Mouse (Mus musculus): ENCODE data around the gene Gpr141.

DNA sequence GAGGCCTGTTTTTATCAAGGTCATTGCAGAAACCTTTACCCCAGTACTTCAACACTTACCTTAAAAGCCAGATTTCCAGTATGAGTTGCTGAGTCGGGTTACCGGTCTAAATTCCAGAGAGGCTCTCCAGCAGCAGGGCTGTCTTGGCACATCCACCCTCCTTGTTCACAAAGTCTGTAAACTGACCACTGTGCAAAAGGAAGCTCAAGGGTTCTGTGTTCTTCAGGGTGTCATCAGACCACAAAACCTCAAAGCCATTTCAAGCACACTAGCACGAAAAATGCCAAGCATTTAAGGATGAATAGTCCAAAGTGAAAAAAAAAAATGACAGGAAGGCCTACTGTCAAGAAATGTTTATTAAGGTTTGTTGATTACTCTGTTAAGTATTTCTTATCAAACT is at the start of gene Gpr141:
- TF ChIP-seq CTCF (IDR thresholded peaks at IDR 0.05; ENCODE audit: borderline replicate concordance, control insufficient read depth, extremely low read depth, insufficient read depth, low read length, poor library complexity) (no peak), POLR2A (IDR thresholded peaks at IDR 0.05; ENCODE audit: control insufficient read depth, extremely low read depth, insufficient read depth, low read length, poor library complexity) (no peak)

All from thymus, adult 2 months (tissue).